Mouse (Mus musculus): ENCODE results near the gene Rbp4.

The Rbp4 gene

GRCm38 (mm10) chr19:38125219-38125610, at the start of gene Rbp4:
Gene Rbp4, minus strand, starts transcription at chr19:38125281.
- no peak for DNase-seq (ENCODE audit: low spot score in 2 of 2)

DNA sequence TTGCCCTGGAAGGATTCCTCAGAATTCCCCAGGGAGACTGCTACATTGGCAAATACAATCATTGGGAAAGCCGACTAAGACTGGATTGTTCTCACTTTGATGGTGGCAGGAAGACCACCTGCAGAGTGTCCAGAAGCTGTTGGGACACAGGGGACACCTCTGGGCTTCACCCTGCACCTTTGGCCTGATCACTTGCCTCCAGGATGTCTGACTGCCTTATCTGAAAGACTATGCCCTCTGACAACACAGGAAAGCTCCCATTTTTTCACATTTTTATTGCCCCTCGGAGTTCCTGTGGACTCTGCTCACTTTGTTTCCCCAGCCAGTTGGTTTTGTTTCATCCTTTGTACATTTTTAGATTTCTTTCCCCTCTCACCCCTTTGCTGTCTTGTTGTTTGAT, 39.6 kb upstream of the Rbp4 start:
- no peak for DNase-seq (ENCODE audit: low spot score in 2 of 2)

- DNase-seq (ENCODE audit: low spot score in 2 of 2): no peak
These were observed 36.7 kb upstream of the Rbp4 start for GRCm38 (mm10) chr19:38161648-38162354.

GRCm38 (mm10) chr19:38156243-38156642, 31.2 kb upstream of the Rbp4 start:
- no peak for DNase-seq (ENCODE audit: low spot score in 2 of 2)

- no peak for DNase-seq (ENCODE audit: low spot score in 2 of 2)
These were observed 18.6 kb upstream of the Rbp4 start for GRCm38 (mm10) chr19:38143540-38144271.

DNA sequence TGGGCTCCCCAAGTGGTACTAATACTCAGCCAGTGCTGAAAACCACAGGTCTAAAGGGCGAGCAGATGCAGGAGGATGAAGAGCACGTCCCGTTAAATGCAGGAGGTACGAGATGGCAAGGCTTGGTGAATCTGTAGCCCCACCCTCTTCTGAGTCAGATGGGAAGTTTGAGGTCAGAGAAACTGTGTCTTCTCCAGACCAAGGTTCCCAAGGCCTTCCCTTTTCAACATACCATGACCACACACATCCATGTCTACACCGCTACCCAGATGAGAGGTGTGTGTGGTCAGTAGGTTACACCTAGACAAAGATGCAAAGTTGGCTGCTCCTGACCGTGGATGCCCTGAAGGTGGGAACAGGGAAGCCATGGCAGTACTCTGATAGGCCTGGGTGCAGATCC, 9.7 kb upstream of the Rbp4 start:
- no peak for DNase-seq (ENCODE audit: low spot score in 2 of 2)

DNA sequence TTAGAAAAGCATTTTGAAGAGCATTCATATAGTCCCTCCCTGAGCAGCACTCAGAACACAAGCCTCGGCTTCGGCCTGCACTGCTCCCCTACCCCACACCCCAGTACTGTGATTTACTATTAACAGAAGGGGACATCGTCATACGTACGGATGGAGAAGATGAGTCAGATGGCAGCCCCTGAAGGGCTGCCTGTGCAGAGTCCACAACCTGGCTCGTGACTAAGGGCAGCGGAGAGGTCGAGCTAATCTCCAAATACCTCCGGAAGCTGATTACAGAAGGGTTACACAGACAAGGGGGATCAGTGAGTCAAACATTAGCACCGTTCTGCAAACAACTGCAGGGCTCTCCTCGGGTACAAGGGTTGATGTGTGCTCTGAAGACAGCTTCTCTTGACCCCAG, 8.9 kb upstream of the Rbp4 start:
- DNase-seq (ENCODE audit: low spot score in 2 of 2): no peak

- DNase-seq (ENCODE audit: low spot score in 2 of 2): no peak
These were observed 7.4 kb upstream of the Rbp4 start, which contains the start of gene Pde6c for GRCm38 (mm10) chr19:38132481-38132880. Gene Pde6c, plus strand, starts transcription at chr19:38132781.

- DNase-seq (ENCODE audit: low spot score in 2 of 2): no peak
These were observed 1.6 kb upstream of the Rbp4 start for GRCm38 (mm10) chr19:38126656-38127055.

DNA sequence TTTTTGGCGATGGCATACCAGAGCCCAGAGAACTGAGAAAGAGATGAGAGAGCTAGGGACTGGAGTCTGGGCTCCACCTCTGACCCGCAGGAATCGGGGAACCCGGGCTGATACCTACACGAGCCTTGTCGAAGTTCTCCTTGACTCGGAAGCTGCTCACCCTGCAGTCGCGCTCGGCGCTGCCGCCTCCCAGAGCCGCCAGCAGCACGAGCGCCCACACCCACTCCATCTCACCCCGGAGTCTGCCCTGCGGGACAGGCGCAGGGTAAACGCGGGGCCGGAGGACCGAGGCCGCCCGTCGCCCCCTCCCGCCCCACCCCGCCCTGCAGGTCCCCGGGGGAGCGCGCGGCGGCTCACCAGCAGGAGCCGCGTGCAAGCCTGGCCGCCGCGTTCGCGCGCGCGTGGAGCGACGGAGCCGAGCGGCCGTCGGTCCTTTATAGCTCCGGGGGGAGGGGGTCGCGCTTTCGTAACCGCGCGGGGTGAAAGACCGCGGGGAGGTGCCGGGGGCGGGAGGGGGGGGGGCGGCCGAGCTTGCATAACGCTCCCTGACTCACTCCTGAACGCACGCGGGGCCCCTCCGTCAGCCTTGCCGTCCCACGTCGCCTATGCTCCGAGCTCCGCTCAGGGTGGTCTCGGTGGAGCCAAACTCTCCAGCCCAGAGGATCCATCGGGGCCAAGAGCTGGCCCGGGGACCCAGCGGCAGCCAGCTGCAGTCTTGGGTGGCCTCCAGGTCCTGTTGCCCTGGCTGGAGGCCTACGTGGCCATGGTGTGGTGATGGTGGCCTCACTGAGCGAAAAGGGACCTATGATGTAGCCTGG, 471 bp downstream of the Rbp4 start:
- no peak for DNase-seq (ENCODE audit: low spot score in 2 of 2)

DNA sequence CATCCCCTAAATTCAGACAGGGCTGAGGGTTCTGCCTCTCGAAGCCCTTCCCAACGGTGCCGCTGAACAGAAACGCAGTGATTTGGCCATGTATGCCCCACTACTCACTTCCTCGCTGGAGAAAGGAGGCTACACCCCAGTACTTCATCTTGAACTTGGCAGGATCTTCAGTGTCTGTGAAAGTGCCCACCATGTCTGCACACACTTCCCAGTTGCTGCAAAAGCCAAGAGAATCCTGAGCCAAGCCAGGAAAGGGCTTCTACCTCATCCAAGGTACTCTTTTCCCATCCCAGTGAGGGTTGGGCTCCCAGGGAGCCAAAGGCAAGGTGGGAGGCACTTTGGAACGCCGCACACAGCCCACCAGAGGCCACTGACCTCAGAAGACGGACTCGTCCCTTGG, 1.2 kb downstream of the Rbp4 start:
- no peak for DNase-seq (ENCODE audit: low spot score in 2 of 2)

DNA sequence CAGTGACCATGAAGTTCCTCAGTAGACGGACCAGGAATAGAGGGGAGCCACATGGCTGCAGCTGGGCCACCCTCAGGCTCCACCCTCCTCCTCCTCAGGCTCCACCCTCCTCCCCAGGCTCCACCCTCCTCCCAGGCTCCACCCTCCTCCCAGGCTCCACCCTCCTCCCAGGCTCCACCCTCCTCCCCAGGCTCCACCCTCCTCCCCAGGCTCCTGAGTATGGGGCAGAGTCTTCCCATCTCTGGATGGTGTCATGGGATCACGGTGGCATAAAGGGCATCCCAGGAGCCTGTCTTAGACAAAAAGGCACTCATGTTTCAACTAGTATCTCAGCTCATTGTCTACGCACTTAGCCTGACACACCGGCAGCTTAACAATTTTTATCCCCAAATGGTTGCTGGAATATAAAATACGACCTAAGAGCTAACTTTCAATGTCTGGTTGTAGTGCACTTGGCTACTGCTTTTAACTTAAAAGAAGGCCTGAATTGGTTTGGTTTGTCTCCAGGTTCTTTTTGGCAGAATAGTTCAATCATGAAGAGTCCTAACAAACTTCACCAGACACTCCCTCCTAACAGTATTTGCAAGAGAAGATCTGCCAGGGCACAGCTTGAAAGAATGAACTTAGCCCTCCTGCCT, 4.8 kb downstream of the Rbp4 start:
- DNase-seq (ENCODE audit: low spot score in 2 of 2): no peak

DNA sequence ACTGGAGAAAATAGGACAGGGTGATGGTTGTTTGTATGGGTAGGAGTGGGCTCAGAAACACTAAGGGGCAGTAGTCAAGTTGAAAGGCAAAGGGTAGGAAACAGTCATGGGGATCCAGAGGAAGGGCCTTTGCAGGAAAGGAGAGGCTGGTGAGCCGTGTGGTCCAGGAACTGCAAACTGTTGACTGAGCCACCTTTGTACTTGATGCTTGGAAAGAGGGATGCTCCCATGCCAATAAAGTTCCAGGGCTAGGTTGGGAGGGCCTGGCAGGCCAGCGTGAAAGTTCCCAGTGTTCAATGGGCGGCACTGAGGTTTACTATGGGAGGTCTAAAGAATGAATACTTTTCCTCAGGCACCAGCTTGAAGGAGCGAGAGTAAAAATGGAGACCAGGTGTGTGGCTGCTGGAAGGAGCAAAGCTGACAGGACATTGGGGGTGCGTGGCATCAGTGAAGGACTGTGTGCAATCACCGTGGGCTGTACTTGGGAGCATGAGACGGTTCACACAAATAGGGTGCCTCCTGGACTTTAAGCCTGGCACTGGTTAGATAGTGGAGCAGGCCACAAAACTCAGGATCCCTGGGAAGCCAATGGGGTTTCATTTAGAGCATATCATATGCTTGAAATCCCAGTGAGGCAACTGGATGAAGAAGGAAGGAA, 10.1 kb downstream of the Rbp4 start:
- no peak for DNase-seq (ENCODE audit: low spot score in 2 of 2)

DNA sequence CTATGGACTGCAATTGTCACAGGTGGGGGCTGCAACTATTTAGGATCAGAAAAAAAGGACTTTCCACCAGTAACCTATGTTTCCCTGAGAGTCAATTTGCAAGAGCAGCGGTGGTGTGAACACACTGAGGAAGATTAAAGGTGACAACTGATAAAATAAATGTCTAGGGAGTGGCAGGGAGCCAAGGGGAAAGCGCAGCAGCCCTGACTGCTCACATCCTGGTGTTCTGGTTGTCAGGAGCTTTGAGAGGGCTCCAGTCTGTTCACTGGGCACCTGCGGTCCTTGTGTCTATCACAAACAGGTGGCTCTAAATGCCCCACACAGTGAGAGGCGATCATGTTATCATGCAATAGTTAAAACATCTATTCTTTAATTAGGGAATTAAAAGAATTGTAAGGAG, 12.5 kb downstream of the Rbp4 start:
- no peak for DNase-seq (ENCODE audit: low spot score in 2 of 2)

DNA sequence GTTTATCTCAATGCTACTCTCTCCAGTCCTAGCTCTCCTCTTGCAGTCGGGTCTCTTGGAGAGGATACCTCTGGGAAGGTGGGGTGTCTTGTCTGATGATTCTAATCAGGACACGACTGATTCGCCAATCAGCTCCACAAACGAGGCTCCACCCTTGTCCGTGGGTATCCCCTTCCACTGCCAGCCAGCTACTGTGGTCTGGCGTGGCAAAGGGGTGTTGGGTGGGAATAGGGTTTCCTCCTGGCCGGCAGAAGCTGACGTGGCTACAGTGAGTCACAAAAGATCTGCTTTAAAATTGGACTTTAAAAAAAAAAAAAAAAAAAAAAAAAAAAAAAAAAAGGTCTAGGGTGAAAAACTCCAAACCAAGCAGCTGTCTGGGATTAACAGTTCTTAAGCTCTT, 14.0 kb downstream of the Rbp4 start:
- DNase-seq (ENCODE audit: low spot score in 2 of 2): no peak

DNA sequence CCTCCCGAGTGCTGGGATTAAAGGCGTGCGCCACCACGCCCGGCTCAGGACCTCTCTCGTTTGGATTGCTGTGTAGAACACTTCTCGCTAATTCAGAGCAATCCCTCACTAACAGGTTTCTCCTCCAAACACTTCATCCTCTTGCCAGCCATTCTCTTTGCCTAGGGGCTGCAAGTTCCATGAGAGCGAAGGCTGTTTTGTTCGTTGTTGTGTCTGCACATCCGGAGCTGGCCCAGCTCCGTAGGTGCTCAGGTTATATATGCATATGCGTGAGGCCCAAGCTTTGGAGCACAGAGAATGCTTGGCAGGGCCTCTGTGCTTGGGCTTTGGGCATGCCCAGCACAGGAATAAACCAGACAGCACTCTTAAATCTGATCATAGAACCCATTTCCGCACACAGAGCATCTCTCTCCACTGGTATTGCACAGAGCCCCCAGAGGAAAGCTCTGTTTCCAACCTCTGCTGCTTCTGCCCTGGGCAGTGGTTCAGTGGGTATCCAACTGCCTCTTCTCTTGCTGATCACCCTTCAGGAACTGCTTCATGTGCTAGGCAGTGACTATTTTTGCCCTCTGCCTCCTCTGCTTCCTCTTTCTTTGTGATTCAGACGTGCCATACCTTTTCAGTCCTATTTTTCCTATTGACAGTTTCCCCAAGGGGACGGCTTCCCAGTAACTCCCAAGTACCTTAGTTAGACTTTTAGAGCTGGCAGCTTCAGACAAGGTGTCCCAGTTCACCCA, 15.4 kb downstream of the Rbp4 start:
- DNase-seq (ENCODE audit: low spot score in 2 of 2): no peak

- no peak for DNase-seq (ENCODE audit: low spot score in 2 of 2)
These were observed 17.2 kb downstream of the Rbp4 start for GRCm38 (mm10) chr19:38107871-38108270.

- no peak for DNase-seq (ENCODE audit: low spot score in 2 of 2)
These were observed 28.0 kb downstream of the Rbp4 start, which contains the start of gene Ffar4 for GRCm38 (mm10) chr19:38096858-38097758. Gene Ffar4, plus strand, starts transcription at chr19:38097071.

DNA sequence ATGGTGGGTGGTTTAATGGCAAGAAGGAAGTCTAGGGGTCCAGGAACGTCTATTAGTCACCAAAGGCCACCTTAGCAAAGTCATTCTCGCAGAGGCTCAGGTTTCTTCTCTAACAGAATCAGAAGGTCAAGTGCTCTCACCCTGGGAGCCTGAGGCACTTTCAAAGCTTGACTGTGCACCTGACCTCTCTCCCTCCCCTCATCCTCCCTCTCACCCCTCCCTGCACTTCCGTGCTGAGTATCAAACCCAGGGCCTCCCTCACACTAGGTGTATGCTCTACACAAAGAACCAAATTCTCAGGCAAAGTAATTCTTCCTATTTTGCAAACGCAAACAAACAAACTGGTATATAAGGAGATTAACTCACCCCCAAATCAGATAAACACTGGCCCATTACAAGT, 28.9 kb downstream of the Rbp4 start:
- no peak for DNase-seq (ENCODE audit: low spot score in 2 of 2)

DNA sequence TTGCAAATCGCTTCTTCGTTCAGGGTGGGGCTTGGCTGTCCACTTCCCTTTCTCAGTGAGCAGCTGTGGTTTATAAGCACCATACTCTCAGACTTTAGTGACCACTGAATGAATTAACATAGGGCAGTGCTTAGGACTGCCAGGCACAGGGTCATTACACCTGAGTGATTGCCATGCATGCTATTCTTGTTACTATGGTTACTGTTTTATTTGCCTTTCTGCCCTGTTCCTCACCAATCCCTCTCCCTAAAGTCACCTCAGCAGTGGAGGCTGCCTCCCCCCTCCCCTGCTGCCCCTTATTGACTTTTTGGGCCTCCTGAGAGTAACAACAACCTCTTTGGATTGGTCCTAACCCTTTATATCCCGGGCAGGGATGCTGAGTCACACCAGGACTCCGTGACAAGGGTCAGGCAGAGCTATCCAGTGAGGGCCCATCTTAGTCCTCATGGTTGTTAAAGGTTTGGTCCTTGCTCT, 33.5 kb downstream of the Rbp4 start:
- DNase-seq (ENCODE audit: low spot score in 2 of 2): no peak

Measured in frontal cortex, postnatal 25 days (tissue).